Mouse (Mus musculus) embryo, embryonic 10 days (tissue): Measurements from ENCODE around the gene Cfap20.

ENCODE experiments used
- DNase-seq: peaks from one replicate; pipeline ENCODE4 v3.0.0-alpha.2; 2015; ENCODE audit warnings: low spot score

Gene Cfap20

DNA sequence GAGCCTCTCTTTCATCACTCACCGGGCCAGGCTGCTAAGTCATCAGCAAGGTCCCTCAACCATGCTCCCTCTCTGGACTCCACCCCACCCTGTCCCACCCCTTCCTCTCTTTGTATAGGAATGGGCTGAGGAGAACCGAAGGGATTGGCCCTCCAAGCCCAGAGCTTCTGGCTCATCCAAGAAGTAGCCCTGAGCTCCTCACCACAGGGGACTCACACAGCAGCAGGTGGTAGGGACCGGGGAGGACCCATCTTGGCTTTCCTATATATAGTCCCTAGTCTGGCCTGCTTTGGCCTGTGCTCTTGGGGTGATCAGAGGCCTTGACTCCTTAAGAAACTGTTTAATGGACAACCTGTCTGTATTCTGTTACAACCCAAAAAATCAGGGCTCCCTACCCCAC, 60.2 kb downstream of the Cfap20 start:
- no peak for DNase-seq

GRCm38 (mm10) chr8:95373389-95374002, 61.2 kb downstream of the Cfap20 start:
- DNase-seq, result no peak
